Mouse (Mus musculus): ENCODE results near the gene Dbt. TPM values are rescaled to one million over a fixed set of nuclear protein-coding genes. Genes with fewer than 3 reads are reported as not detected.

Dbt gene
- polyA plus RNA-seq, 1 experiment from 2014 or later = 18.1 TPM

DNA sequence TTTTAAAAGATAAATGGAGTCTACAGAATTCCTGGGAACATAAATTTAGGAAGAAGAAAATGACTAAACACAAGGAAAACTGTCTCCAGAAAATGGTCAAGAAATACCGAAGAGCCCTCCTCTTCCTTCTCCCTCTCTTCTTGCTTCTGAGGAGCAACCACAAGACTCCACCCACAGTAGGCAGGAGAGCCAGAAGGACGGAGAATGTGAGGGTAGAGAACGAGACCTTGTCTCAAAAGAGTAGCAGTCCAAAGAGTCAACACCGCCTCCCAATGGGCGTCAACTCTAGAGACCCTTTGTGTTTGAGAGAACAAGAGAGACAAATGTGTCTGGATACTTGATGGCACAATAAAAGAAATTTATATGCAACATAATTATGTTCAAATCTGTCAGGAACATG, 19.2 kb upstream of the Dbt start:
- Histone ChIP-seq H3K27me3 (replicated peaks) (no peaks in the 10 kb centered on the region), H3K9ac (no peak overlapping the region), H3K4me3 (replicated peaks) (no peak overlapping the region), H3K9me3 (no peaks in the 10 kb centered on the region), H3K36me3 (peaks cover 21% of the 10 kb centered on the region), H3K4me2 (replicated peaks) (no peak overlapping the region), H3K4me1 (replicated peaks) (no peaks in the 10 kb centered on the region), H3K27ac (no peak overlapping the region)
- ATAC-seq = no peak
- 69% methylated on average over 5 of the region's 5 CpGs for WGBS

- 67% methylated on average over 1 of the region's 1 CpGs for whole genome bisulfite sequencing
- H3K36me3 ChIP-seq = peaks cover 12% of the 10 kb centered on the region
- H3K27me3 ChIP-seq (replicated peaks) = no peaks in the 10 kb centered on the region
- H3K9me3 ChIP-seq = no peaks in the 10 kb centered on the region
- no peak for ATAC-seq
- no peaks in the 10 kb centered on the region for H3K4me1 ChIP-seq (replicated peaks)
- H3K27ac ChIP-seq = no peak overlapping the region
- no peak overlapping the region for H3K9ac ChIP-seq
- no peak overlapping the region for H3K4me2 ChIP-seq (replicated peaks)
- no peak overlapping the region for H3K4me3 ChIP-seq (replicated peaks)
These were observed 17.2 kb upstream of the Dbt start for GRCm38 (mm10) chr3:116495671-116496070.

GRCm38 (mm10) chr3:116507772-116508351, 5.0 kb upstream of the Dbt start, which contains the start of gene Rtca:
Rtca (minus strand) TSS chr3:116508208.
- H3K27ac ChIP-seq = peak within 1 kb of the TSS; percentile 62; the same call in 1 of the 2 replicates
- H3K36me3 ChIP-seq = 0 out of 2 replicates have a peak, but pooled peaks cover 2% of the 10 kb centered on the region
- WGBS = 0% methylated on average over 44 of the region's 44 CpGs
- peak within 1 kb of the TSS; percentile 71 for H3K4me2 ChIP-seq (replicated peaks)
- H3K9ac ChIP-seq = peak within 1 kb of the TSS; percentile 85
- H3K27me3 ChIP-seq (replicated peaks) = no peaks in the 10 kb centered on the region
- H3K9me3 ChIP-seq = no peaks in the 10 kb centered on the region
- peaks cover 16% of the 10 kb centered on the region for H3K4me1 ChIP-seq (replicated peaks)
- peak; percentile 96 for ATAC-seq
- peak within 1 kb of the TSS; percentile 92 for H3K4me3 ChIP-seq (replicated peaks)

GRCm38 (mm10) chr3:116512151-116512903, 543 bp upstream of the Dbt start:
- 41% methylated on average over 12 of the region's 12 CpGs for WGBS
- Histone ChIP-seq H3K4me2 (replicated peaks) (peak overlapping the region; percentile 74), H3K9me3 (no peaks in the 10 kb centered on the region), H3K27me3 (replicated peaks) (no peaks in the 10 kb centered on the region), H3K27ac (no peak overlapping the region), H3K36me3 (no peaks in the 10 kb centered on the region), H3K9ac (no peak overlapping the region), H3K4me1 (replicated peaks) (peaks cover 11% of the 10 kb centered on the region; the same call in 1 of the 2 replicates), H3K4me3 (replicated peaks) (peak overlapping the region; percentile 54)
- ATAC-seq = peak; percentile 30

DNA sequence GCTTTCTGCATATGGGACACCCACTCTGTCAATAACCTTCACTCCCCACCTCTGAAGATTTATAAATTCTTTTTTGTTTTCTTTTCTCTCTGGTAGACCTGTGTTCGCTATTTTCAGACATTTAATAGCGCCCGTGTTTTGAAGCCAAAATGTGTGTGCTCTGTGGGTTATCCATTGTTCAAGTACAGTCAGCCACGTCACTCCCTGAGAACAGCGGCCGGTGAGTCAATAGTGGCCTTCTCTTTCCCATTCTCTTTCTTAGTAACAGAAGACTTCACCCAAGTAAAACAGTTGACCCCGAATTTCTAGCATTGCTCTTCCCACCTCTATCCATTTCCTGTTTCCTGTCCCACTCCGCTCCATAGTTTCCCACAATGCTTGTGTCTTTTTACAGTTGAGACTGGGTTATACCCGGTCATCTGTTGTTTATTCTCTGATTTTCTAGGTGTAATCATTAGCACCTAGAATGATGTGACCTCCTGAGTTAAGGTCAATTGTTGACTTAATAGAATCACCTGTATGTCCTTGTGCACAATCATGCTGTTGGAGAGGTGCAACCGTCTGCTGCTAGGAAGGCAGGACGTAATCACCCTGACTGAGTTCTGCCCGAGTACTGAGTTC, 7.4 kb downstream of the Dbt start:
- Histone ChIP-seq H3K36me3 (no peaks in the 10 kb centered on the region), H3K9ac (no peak overlapping the region), H3K9me3 (no peaks in the 10 kb centered on the region), H3K4me1 (replicated peaks) (no peaks in the 10 kb centered on the region), H3K4me2 (replicated peaks) (no peak overlapping the region), H3K27me3 (replicated peaks) (no peaks in the 10 kb centered on the region), H3K27ac (no peak overlapping the region), H3K4me3 (replicated peaks) (no peak overlapping the region)
- ATAC-seq = no peak
- 82% methylated on average over 12 of the region's 12 CpGs for WGBS

GRCm38 (mm10) chr3:116529741-116530140, 16.9 kb downstream of the Dbt start:
- 56% methylated on average over 4 of the region's 5 CpGs for WGBS

DNA sequence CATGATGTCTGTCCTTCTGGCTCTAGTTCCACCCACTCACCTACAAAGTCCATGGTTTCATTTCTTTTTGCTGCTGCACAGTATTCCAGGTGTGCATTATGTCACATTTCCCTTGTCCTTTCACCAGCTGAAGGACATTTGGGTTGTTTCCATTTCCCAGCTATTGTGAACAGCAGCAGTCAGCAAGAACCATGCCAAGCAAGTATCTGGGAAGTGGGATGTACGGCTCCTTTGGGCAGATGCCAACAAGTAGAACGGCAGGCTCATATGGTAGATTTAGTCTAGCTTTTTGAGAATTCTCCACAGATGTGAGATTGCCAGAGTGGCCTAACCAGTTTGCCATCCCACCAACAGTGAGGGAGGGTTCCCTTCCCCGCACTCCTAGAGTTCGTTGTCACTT, 18.0 kb downstream of the Dbt start:
- H3K4me1 ChIP-seq (replicated peaks) = no peaks in the 10 kb centered on the region
- H3K27me3 ChIP-seq (replicated peaks) = no peaks in the 10 kb centered on the region
- no peak overlapping the region for H3K4me2 ChIP-seq (replicated peaks)
- WGBS = 80% methylated on average over 4 of the region's 4 CpGs
- H3K9ac ChIP-seq = no peak overlapping the region
- peaks cover 7% of the 10 kb centered on the region; the same call in 1 of the 2 replicates for H3K36me3 ChIP-seq
- no peak for ATAC-seq
- H3K9me3 ChIP-seq = no peaks in the 10 kb centered on the region
- no peak overlapping the region for H3K4me3 ChIP-seq (replicated peaks)
- no peak overlapping the region for H3K27ac ChIP-seq

More at GRCm38 (mm10) chr3:116529741-116530140, 16.9 kb downstream of the Dbt start:
- H3K27me3 ChIP-seq (replicated peaks) = no peaks in the 10 kb centered on the region
- H3K4me1 ChIP-seq (replicated peaks) = no peaks in the 10 kb centered on the region
- no peak for ATAC-seq
- no peaks in the 10 kb centered on the region for H3K9me3 ChIP-seq
- no peak overlapping the region for H3K4me3 ChIP-seq (replicated peaks)
- H3K9ac ChIP-seq = no peak overlapping the region
- no peak overlapping the region for H3K4me2 ChIP-seq (replicated peaks)
- H3K36me3 ChIP-seq = peaks cover 3% of the 10 kb centered on the region; the same call in 1 of the 2 replicates
- H3K27ac ChIP-seq = no peak overlapping the region

- no peaks in the 10 kb centered on the region for H3K27me3 ChIP-seq (replicated peaks)
- 37% methylated on average over 16 of the region's 16 CpGs for WGBS
- peak; percentile 71 for ATAC-seq
- H3K4me2 ChIP-seq (replicated peaks) = no peak overlapping the region
- H3K4me3 ChIP-seq (replicated peaks) = no peak overlapping the region
- H3K4me1 ChIP-seq (replicated peaks) = no peaks in the 10 kb centered on the region
- H3K9me3 ChIP-seq = no peaks in the 10 kb centered on the region
- peaks cover 12% of the 10 kb centered on the region for H3K36me3 ChIP-seq
- no peak overlapping the region for H3K9ac ChIP-seq
- H3K27ac ChIP-seq = no peak overlapping the region
These were observed 23.7 kb downstream of the Dbt start for GRCm38 (mm10) chr3:116536428-116537199.

DNA sequence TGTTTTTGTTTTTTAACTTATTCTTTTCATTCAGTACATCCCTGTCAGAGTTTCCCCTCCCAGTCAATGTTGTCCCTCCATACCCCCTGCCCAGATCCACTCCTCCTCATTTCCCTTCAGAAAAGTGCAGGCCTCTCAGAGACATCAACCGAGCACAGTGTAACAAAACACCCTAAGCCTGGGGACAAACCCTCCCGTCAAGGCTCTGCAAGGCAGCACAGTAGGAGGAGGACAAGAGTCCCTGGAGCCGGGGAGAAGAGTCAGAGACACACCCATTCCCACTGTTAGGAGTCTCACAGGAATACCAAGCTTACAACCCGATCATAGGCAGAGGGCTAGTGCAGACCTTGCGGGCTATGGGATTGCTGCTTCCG, 24.3 kb downstream of the Dbt start:
- Histone ChIP-seq H3K27me3 (replicated peaks) (no peaks in the 10 kb centered on the region), H3K4me2 (replicated peaks) (no peak overlapping the region), H3K9ac (no peak overlapping the region), H3K4me1 (replicated peaks) (no peaks in the 10 kb centered on the region), H3K36me3 (peaks cover 12% of the 10 kb centered on the region), H3K4me3 (replicated peaks) (no peak overlapping the region), H3K27ac (no peak overlapping the region), H3K9me3 (no peaks in the 10 kb centered on the region)
- WGBS = 49% methylated on average over 6 of the region's 6 CpGs
- ATAC-seq = no peak

- H3K36me3 ChIP-seq = peaks cover 6% of the 10 kb centered on the region; the same call in 1 of the 2 replicates
- WGBS = 78% methylated on average over 2 of the region's 2 CpGs
- ATAC-seq = no peak
These were observed 29.2 kb downstream of the Dbt start for GRCm38 (mm10) chr3:116542070-116542469.

GRCm38 (mm10) chr3:116542532-116542931, 29.7 kb downstream of the Dbt start:
- no peak overlapping the region for H3K27ac ChIP-seq
- no peaks in the 10 kb centered on the region for H3K4me1 ChIP-seq (replicated peaks)
- no peak overlapping the region for H3K4me3 ChIP-seq (replicated peaks)
- no peak overlapping the region for H3K9ac ChIP-seq
- no peak for ATAC-seq
- 60% methylated on average over 3 of the region's 3 CpGs for WGBS
- H3K9me3 ChIP-seq = no peaks in the 10 kb centered on the region
- H3K36me3 ChIP-seq = peaks cover 9% of the 10 kb centered on the region; the same call in 1 of the 2 replicates
- no peak overlapping the region for H3K4me2 ChIP-seq (replicated peaks)
- no peaks in the 10 kb centered on the region for H3K27me3 ChIP-seq (replicated peaks)

More at GRCm38 (mm10) chr3:116542070-116542469, 29.2 kb downstream of the Dbt start:
- Histone ChIP-seq H3K27me3 (replicated peaks) (no peaks in the 10 kb centered on the region), H3K4me3 (replicated peaks) (no peak overlapping the region), H3K4me1 (replicated peaks) (no peaks in the 10 kb centered on the region), H3K4me2 (replicated peaks) (no peak overlapping the region), H3K9me3 (no peaks in the 10 kb centered on the region), H3K9ac (no peak overlapping the region), H3K27ac (no peak overlapping the region)

- H3K4me3 ChIP-seq (replicated peaks) = no peak overlapping the region
- H3K4me1 ChIP-seq (replicated peaks) = no peaks in the 10 kb centered on the region
- H3K9ac ChIP-seq = no peak overlapping the region
- WGBS = 77% methylated on average over 5 of the region's 5 CpGs
- no peak overlapping the region for H3K4me2 ChIP-seq (replicated peaks)
- ATAC-seq = no peak
- no peaks in the 10 kb centered on the region for H3K27me3 ChIP-seq (replicated peaks)
- H3K9me3 ChIP-seq = no peaks in the 10 kb centered on the region
- H3K27ac ChIP-seq = no peak overlapping the region
- 0 out of 2 replicates have a peak, but pooled peaks cover 8% of the 10 kb centered on the region for H3K36me3 ChIP-seq
These were observed 34.6 kb downstream of the Dbt start for GRCm38 (mm10) chr3:116547430-116547829.

Data from intestine, embryonic 15.5 days (tissue).